Mouse (Mus musculus): ENCODE measurements around the gene Bckdhb. TPM values are rescaled to one million over a fixed set of nuclear protein-coding genes. Genes with fewer than 3 reads are reported as not detected.
A peak's percentile ranks its signal among the peaks of the same experiment; 100 is the strongest.

Bckdhb gene
- polyA plus RNA-seq, 1 experiment from 2014 or later: 66.3 TPM

DNA sequence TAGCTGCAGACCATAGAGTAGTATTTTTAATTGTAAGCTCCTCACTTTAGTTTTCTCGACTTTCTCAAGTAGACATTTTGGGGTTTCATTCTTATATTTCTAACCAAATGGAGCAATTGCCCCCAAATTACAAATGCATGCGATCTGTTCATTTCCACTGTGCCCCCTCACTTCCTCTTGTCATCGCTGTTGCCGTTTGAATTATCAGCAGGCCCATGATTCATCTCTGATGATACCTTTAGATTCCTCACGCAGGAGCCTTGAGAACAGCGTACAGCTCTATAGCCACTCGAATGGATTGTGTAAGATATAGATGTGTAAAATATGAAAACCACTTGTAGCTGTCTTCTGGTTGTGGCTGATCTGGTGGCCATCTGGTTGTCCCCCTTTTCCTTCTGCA, 183.6 kb downstream of the Bckdhb start:
- no peak overlapping the region for H3K4me3 ChIP-seq (ENCODE audit: low read depth, low read length)
- no peak overlapping the region for H3K27ac ChIP-seq (replicated peaks; ENCODE audit: low read depth, low read length)
- no peak overlapping the region for H3K9ac ChIP-seq (ENCODE audit: low read length)
- 88% methylated on average over 7 of the region's 7 CpGs for WGBS
- H3K36me3 ChIP-seq (ENCODE audit: control insufficient read depth, insufficient read depth, low read length): no peaks in the 10 kb centered on the region
- DNase-seq (ENCODE audit: low spot score) (no peak), ATAC-seq (ENCODE audit: insufficient number of reproducible peaks, low FRiP score, low TSS enrichment, low read depth) (no peak)
- H3K4me2 ChIP-seq (ENCODE audit: low read depth, severe bottlenecking): no peak overlapping the region
- H3K9me3 ChIP-seq (ENCODE audit: control insufficient read depth, low read length): no peaks in the 10 kb centered on the region
- peaks cover 18% of the 10 kb centered on the region; the same call in 1 of the 2 replicates for H3K4me1 ChIP-seq (ENCODE audit: control insufficient read depth, insufficient read depth, low read length)
- H3K27me3 ChIP-seq (ENCODE audit: control insufficient read depth, insufficient read depth, low read length): no peaks in the 10 kb centered on the region

DNA sequence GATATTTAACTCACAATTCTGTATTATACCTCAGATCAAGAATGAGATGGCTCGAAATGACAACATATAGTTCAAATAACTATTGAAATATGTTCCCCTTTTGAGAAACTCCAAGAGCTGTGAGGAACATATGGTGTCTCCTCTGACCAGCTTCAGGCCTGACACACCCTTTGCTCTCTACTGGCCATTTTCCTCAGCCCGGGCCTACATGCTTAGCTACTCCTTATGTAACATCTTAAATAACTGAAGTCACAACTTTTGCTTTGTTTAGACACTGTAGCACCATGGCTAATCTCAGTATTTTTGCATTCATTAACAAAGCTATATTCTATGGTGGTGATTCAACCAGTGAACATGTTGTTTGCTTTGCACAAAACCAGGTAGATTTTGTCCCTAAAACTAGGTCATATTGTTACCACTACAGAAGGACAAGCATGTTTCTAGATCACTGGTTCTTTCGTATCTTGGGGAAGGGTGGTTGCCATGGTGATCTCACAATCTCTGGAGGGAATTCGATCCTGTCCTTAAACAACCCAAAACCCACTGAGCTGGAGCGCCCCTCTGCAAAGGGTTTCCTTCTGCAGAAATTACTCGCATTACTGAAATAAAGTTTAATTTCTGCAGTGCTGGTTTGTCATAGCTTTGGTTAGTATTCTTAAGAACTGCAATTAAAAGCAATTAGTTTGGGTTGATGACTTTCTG, 185.0 kb downstream of the Bckdhb start:
- Histone ChIP-seq H3K4me3 (ENCODE audit: low read depth, low read length) (no peak overlapping the region), H3K9ac (ENCODE audit: low read length) (no peak overlapping the region), H3K27me3 (ENCODE audit: control insufficient read depth, insufficient read depth, low read length) (no peaks in the 10 kb centered on the region), H3K4me1 (ENCODE audit: control insufficient read depth, insufficient read depth, low read length) (peaks cover 18% of the 10 kb centered on the region; the same call in 1 of the 2 replicates), H3K36me3 (ENCODE audit: control insufficient read depth, insufficient read depth, low read length) (no peaks in the 10 kb centered on the region), H3K9me3 (ENCODE audit: control insufficient read depth, low read length) (no peaks in the 10 kb centered on the region), H3K4me2 (ENCODE audit: low read depth, severe bottlenecking) (no peak overlapping the region), H3K27ac (replicated peaks; ENCODE audit: low read depth, low read length) (no peak overlapping the region)
- no peak for DNase-seq (ENCODE audit: low spot score)
- 48% methylated on average over 6 of the region's 6 CpGs for WGBS
- ATAC-seq (ENCODE audit: insufficient number of reproducible peaks, low FRiP score, low TSS enrichment, low read depth): no peak

DNA sequence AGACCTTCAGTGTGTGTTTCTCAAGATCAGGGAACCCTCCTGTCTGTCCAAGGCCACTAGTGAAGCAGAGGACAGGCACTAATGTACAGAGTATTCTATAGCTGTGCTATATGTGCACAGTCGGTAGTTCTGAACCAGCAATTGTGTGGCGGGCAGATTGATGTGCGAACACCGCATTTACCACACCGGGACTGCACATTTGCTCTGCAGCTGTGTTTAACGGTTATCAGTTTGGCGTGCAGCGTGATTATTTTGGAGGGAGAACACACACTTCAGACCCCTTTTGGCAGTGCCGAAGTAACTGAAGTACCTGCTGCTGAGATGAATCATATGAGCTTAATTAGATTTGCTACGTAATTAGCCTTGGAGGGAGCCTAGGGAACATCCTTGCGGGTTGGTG, 185.7 kb downstream of the Bckdhb start:
- DNase-seq (ENCODE audit: low spot score): no peak
- Histone ChIP-seq H3K9ac (ENCODE audit: low read length) (no peak overlapping the region), H3K4me1 (ENCODE audit: control insufficient read depth, insufficient read depth, low read length) (peaks cover 18% of the 10 kb centered on the region; the same call in 1 of the 2 replicates), H3K27ac (replicated peaks; ENCODE audit: low read depth, low read length) (no peak overlapping the region), H3K36me3 (ENCODE audit: control insufficient read depth, insufficient read depth, low read length) (no peaks in the 10 kb centered on the region), H3K4me3 (ENCODE audit: low read depth, low read length) (no peak overlapping the region), H3K4me2 (ENCODE audit: low read depth, severe bottlenecking) (no peak overlapping the region), H3K27me3 (ENCODE audit: control insufficient read depth, insufficient read depth, low read length) (no peaks in the 10 kb centered on the region), H3K9me3 (ENCODE audit: control insufficient read depth, low read length) (no peaks in the 10 kb centered on the region)
- ATAC-seq (ENCODE audit: insufficient number of reproducible peaks, low FRiP score, low TSS enrichment, low read depth): no peak
- WGBS: 38% methylated on average over 11 of the region's 11 CpGs

DNA sequence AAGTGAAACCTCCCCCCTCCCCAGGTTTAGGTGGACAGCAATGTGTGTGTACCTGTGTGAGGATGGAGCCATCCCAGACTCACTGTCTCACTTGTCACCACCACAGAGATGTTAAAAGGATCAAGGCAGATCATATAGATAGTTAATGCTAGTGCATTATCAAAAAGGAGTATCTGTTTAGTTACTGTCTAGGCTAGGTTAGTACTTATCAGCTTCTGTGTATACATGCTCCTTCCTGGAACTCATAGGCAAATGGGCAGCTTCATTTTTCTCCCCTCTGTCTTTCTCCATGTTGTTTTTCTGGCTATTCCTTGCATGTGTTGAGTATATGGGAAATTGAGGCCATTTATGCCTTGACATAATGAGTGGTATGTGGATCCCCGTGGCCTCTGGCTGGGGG, 187.4 kb downstream of the Bckdhb start:
- no peaks in the 10 kb centered on the region for H3K9me3 ChIP-seq (ENCODE audit: control insufficient read depth, low read length)
- no peak overlapping the region for H3K4me3 ChIP-seq (ENCODE audit: low read depth, low read length)
- WGBS: 58% methylated on average over 1 of the region's 1 CpGs
- ATAC-seq (ENCODE audit: insufficient number of reproducible peaks, low FRiP score, low TSS enrichment, low read depth) (no peak), DNase-seq (ENCODE audit: low spot score) (no peak)
- no peak overlapping the region for H3K4me2 ChIP-seq (ENCODE audit: low read depth, severe bottlenecking)
- no peaks in the 10 kb centered on the region for H3K36me3 ChIP-seq (ENCODE audit: control insufficient read depth, insufficient read depth, low read length)
- peaks cover 18% of the 10 kb centered on the region; the same call in 1 of the 2 replicates for H3K4me1 ChIP-seq (ENCODE audit: control insufficient read depth, insufficient read depth, low read length)
- no peak overlapping the region for H3K27ac ChIP-seq (replicated peaks; ENCODE audit: low read depth, low read length)
- no peak overlapping the region for H3K9ac ChIP-seq (ENCODE audit: low read length)
- no peaks in the 10 kb centered on the region for H3K27me3 ChIP-seq (ENCODE audit: control insufficient read depth, insufficient read depth, low read length)

DNA sequence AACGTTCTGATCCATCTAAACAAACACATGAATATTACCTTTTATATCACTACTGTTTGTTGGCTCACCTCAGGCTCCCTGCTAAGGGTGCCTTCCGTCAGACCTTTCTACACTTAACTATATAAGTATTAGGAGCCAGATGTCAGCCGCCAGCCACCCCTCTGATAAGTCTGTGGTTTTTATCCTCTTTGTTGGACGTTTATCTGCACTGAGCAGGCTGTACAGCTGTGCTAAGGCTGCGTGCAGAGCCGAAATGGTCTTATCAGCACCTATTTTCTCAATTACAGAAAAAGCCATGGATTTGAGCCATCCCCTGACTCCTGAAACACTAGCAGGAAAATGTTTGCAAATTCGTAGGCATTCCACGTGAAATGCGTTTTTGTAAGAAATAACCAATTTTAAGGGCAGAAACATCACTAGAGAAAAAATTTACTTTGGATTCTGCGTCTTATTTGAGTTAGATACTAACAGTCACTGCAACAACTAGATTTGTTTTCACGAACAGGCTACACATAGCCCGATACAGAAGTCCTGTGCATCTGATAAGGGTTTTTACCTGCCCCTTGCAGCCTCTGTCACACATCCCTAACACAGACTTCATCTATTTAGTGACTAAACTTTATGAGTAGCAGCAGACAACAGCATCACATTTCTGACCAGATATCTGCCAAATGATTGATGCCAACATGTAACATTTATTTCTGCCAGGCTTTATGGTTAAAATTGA, 188.1 kb downstream of the Bckdhb start:
- 74% methylated on average over 12 of the region's 12 CpGs for WGBS
- DNase-seq (ENCODE audit: low spot score) (no peak), ATAC-seq (ENCODE audit: insufficient number of reproducible peaks, low FRiP score, low TSS enrichment, low read depth) (no peak)
- peaks cover 18% of the 10 kb centered on the region; the same call in 1 of the 2 replicates for H3K4me1 ChIP-seq (ENCODE audit: control insufficient read depth, insufficient read depth, low read length)
- H3K27me3 ChIP-seq (ENCODE audit: control insufficient read depth, insufficient read depth, low read length): no peaks in the 10 kb centered on the region
- no peak overlapping the region for H3K4me2 ChIP-seq (ENCODE audit: low read depth, severe bottlenecking)
- H3K9ac ChIP-seq (ENCODE audit: low read length): no peak overlapping the region
- no peak overlapping the region for H3K27ac ChIP-seq (replicated peaks; ENCODE audit: low read depth, low read length)
- H3K4me3 ChIP-seq (ENCODE audit: low read depth, low read length): no peak overlapping the region
- no peaks in the 10 kb centered on the region for H3K9me3 ChIP-seq (ENCODE audit: control insufficient read depth, low read length)
- no peaks in the 10 kb centered on the region for H3K36me3 ChIP-seq (ENCODE audit: control insufficient read depth, insufficient read depth, low read length)

DNA sequence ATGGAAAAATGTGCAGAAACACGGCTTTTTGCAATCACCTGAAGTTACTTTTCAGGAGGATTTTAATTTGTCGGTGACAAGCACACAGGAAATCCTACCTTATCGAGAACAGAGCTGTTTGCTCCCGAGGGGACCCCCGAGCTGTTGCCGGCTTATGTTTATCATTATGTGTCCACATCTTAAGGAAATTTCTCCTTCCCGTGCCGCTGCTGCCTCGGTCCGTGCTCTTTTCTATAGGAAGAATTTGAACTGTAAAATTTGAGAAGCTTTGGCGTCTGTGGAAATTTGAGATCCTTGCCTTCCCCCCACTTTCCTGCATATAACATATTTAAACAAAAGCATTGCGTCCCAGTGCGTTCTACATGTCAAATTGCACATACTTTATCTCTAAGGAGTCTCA, 189.3 kb downstream of the Bckdhb start:
- H3K9me3 ChIP-seq (ENCODE audit: control insufficient read depth, low read length): no peaks in the 10 kb centered on the region
- H3K4me3 ChIP-seq (ENCODE audit: low read depth, low read length): peak overlapping the region; percentile 22
- ATAC-seq (ENCODE audit: insufficient number of reproducible peaks, low FRiP score, low TSS enrichment, low read depth) (no peak), DNase-seq (ENCODE audit: low spot score) (peak; percentile 41)
- H3K9ac ChIP-seq (ENCODE audit: low read length): no peak overlapping the region
- peaks cover 18% of the 10 kb centered on the region; the same call in 1 of the 2 replicates for H3K4me1 ChIP-seq (ENCODE audit: control insufficient read depth, insufficient read depth, low read length)
- no peak overlapping the region for H3K27ac ChIP-seq (replicated peaks; ENCODE audit: low read depth, low read length)
- peak overlapping the region; percentile 37 for H3K4me2 ChIP-seq (ENCODE audit: low read depth, severe bottlenecking)
- no peaks in the 10 kb centered on the region for H3K27me3 ChIP-seq (ENCODE audit: control insufficient read depth, insufficient read depth, low read length)
- 39% methylated on average over 13 of the region's 13 CpGs for WGBS
- no peaks in the 10 kb centered on the region for H3K36me3 ChIP-seq (ENCODE audit: control insufficient read depth, insufficient read depth, low read length)

DNA sequence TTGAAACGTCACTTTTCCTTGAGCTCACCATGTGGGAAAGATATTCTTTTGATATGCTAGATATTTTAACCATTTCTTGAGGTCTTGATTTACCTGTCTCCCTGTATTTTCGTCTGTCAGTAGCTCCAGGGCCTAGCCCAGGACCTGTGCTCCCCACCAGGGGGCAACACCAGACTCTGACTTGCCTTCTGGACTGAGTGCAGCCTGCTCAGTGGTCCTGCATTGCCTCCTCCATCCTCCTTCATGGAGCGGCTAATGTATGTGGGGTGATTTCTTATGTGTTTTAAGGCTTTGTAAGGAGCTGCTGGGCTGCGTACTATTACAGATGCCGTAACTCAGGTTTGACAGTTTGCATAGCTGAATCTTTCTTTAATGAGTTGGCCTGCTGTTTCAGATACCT, 192.4 kb downstream of the Bckdhb start:
- H3K4me3 ChIP-seq (ENCODE audit: low read depth, low read length): no peak overlapping the region
- 0 out of 2 replicates have a peak, but pooled peaks cover 7% of the 10 kb centered on the region for H3K4me1 ChIP-seq (ENCODE audit: control insufficient read depth, insufficient read depth, low read length)
- H3K4me2 ChIP-seq (ENCODE audit: low read depth, severe bottlenecking): no peak overlapping the region
- ATAC-seq (ENCODE audit: insufficient number of reproducible peaks, low FRiP score, low TSS enrichment, low read depth): peak; percentile 65; the same call in 1 of the 2 replicates
- no peak overlapping the region for H3K9ac ChIP-seq (ENCODE audit: low read length)
- H3K9me3 ChIP-seq (ENCODE audit: control insufficient read depth, low read length): no peaks in the 10 kb centered on the region
- 58% methylated on average over 5 of the region's 5 CpGs for WGBS
- DNase-seq (ENCODE audit: low spot score): peak; percentile 63
- no peaks in the 10 kb centered on the region for H3K27me3 ChIP-seq (ENCODE audit: control insufficient read depth, insufficient read depth, low read length)
- no peaks in the 10 kb centered on the region for H3K36me3 ChIP-seq (ENCODE audit: control insufficient read depth, insufficient read depth, low read length)
- no peak overlapping the region for H3K27ac ChIP-seq (replicated peaks; ENCODE audit: low read depth, low read length)

DNA sequence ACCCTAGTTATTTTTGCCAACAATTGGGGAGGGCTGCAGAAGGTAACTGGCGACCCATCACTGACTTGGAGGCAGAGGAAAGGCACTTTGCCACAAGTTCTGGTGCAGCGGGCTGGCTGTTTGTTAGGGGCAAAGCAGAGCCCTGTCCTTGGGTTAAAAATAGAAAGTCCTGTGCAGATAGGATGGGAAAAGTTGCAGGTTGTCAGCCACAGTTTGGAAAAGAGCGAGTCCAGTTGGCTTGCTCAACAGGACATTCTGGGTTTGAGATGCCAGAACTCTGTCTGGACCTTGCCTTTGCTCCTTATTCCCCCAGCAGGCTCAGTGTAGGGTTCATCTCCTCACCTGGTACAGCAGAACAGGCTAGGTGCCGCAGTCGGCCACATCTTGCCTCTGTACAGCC, 200.1 kb downstream of the Bckdhb start:
- H3K4me1 ChIP-seq (ENCODE audit: control insufficient read depth, insufficient read depth, low read length): no peaks in the 10 kb centered on the region
- no peaks in the 10 kb centered on the region for H3K27me3 ChIP-seq (ENCODE audit: control insufficient read depth, insufficient read depth, low read length)
- H3K9me3 ChIP-seq (ENCODE audit: control insufficient read depth, low read length): no peaks in the 10 kb centered on the region
- H3K27ac ChIP-seq (replicated peaks; ENCODE audit: low read depth, low read length): no peak overlapping the region
- no peak for ATAC-seq (ENCODE audit: insufficient number of reproducible peaks, low FRiP score, low TSS enrichment, low read depth)
- H3K9ac ChIP-seq (ENCODE audit: low read length): no peak overlapping the region
- 94% methylated on average over 5 of the region's 5 CpGs for WGBS
- no peaks in the 10 kb centered on the region for H3K36me3 ChIP-seq (ENCODE audit: control insufficient read depth, insufficient read depth, low read length)
- H3K4me2 ChIP-seq (ENCODE audit: low read depth, severe bottlenecking): no peak overlapping the region
- DNase-seq (ENCODE audit: low spot score): no peak
- H3K4me3 ChIP-seq (ENCODE audit: low read depth, low read length): no peak overlapping the region

Measured in limb, embryonic 11.5 days (tissue).